Mouse (Mus musculus) olfactory bulb, adult 2 months (tissue): ENCODE results near the gene Macf1.

Experiments used
- CTCF ChIP-seq: fragments of 200-500 bp; IDR thresholded peaks from 2 replicates; pipeline ENCODE4 v1.5.1; 2012; ENCODE audit warnings: low read depth, mild to moderate bottlenecking, low read length, moderate library complexity; ENCODE audit not compliant: insufficient read depth
- POLR2A ChIP-seq: fragments of 200-500 bp; IDR thresholded peaks from 2 replicates; pipeline ENCODE4 v1.6.1; 2012; ENCODE audit warnings: mild to moderate bottlenecking, low read depth, low read length, moderate library complexity; ENCODE audit not compliant: insufficient read depth

DNA sequence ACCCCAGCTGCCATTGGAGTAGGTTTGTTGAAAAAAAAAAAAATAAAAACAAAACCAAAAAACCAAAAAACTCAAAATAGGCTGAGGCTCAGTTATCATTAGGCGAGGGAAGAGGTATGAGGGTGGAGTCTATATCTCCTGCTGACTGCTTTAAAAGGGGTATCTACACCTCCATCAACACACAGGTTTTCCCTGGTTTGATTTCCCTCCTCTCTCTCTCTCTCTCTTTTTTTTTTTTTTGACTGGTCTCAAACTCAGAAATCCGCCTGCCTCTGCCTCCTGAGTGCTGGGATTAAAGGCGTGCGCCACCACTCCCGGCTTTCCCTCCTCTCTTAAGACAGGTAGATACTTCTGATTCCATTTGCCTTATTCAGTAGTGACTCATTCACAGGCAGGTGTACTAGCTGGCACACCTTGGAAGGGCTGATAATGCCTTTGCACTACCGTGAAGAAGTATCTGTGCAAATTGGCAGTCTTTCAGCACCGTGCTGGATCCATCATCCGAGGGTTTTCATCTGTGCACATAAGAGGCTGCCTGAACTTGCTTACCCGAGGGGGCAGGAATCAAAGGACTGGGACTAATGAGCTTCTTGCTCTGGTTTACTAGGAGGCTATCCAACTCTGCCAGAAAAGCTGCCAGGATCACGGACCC, 257.6 kb downstream of the Macf1 start:
- TF ChIP-seq POLR2A (no peak), CTCF (no peak)
